Mouse (Mus musculus): Measurements from ENCODE around the gene Iqcg. TPM values are rescaled to one million over a fixed set of nuclear protein-coding genes. Genes with fewer than 3 reads are reported as not detected.
"Not testable (repeated sequence)": the region's sequence is repeated elsewhere in the genome, so short reads cannot be mapped to it uniquely, and the experiment has no call there.

Gene Iqcg
- total and polyA plus RNA-seq, 3 experiments: 3.4 to 21.8 (median 7.3) TPM

DNA sequence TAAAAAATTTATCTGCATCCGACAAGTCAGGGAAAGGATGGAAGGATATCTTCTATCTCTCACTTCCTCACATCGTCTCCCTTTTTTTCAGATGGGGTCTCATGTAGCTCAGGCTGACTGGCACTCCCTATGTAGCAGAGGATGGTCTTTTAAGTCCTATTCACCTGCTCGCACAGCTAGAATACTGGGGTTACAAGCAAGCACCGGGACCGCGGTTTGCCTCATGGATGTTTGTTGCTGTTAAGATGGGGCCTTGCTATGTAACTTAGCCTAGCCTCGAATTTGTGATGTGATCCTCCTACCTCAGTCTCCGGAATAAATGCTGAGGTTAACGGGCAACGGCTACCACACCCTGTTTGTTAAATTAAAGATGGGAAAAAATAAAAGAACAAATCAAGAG lies 363 bp downstream of the Iqcg start:
- TF ChIP-seq GABPA (IDR thresholded peaks at IDR 0.05; ENCODE audit: insufficient replicate concordance, low read depth, low read length) (no peak), CHD1 (IDR thresholded peaks at IDR 0.05; ENCODE audit: low read depth, low read length) (no peak)
- no peak for DNase-seq (ENCODE audit: extremely low read depth)
- in situ Hi-C loops (cut with MboI; ENCODE audit: low pct_ligation_motif_present, low pct_unique_long_range_greater_than_20kb, low sequenced_read_pairs): no loop called here
- H3K27me3 ChIP-seq (replicated peaks): peaks cover 6% of the 10 kb centered on the region
- peak overlapping the region; percentile 96 for H3K4me2 ChIP-seq (ENCODE audit: insufficient read depth, low read depth, poor library complexity, severe bottlenecking)
- peaks cover 25 to 36% of the 10 kb centered on the region in 2 experiments for H3K36me3 ChIP-seq (replicated peaks in 1 of 2; ENCODE audit: control insufficient read depth in 1 of 2, insufficient read depth in 1 of 2, low read length in 1 of 2)
- H3K27ac ChIP-seq (ENCODE audit: insufficient read depth, low read depth): no peak overlapping the region
- dilution Hi-C loops (cut with MboI; ENCODE audit: extremely low pct_ligation_motif_present, extremely low pct_unique_long_range_greater_than_20kb, low sequenced_read_pairs): no loop called here
- peaks cover 34% of the 10 kb centered on the region for H3K79me2 ChIP-seq (replicated peaks; ENCODE audit: control insufficient read depth, extremely low read depth, insufficient read depth, poor library complexity, severe bottlenecking)
- peaks cover 8 to 30% of the 10 kb centered on the region in 2 experiments for H3K4me1 ChIP-seq (ENCODE audit: control insufficient read depth in 1 of 2, insufficient read depth in 2 of 2)
- no peaks in the 10 kb centered on the region for H3K9me3 ChIP-seq (replicated peaks; ENCODE audit: low read length)
- peak overlapping the region; percentile 42; the same call in 1 of the 2 replicates for H3K9ac ChIP-seq (ENCODE audit: insufficient read depth, low read depth)
- H3K4me3 ChIP-seq (replicated peaks in 1 of 3; ENCODE audit: low read depth in 2 of 3, low read length in 2 of 3, poor library complexity in 1 of 3): peak overlapping the region; percentile 40 to 97 (median 46)

DNA sequence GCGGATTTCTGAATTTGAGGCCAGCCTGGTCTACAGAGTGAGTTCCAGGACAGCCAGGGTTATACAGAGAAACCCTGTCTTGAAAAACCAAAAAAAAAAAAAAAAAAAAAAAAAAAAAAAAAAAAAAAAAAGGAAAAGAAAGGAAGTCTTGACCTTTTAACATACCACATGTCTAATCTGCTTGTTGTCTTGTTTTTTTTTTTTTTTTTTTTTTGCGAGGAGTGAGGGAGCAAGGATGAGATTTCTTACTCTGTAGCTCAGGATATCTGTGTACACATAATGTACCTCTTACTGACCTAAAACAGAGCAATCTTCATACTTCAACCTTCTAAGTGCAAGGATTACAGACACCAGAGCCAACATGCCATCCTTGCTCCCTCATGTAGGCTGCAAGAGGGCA lies 1.1 kb downstream of the Iqcg start:
- H3K27me3 ChIP-seq (replicated peaks); H3K4me2 ChIP-seq (ENCODE audit: insufficient read depth, low read depth, poor library complexity, severe bottlenecking); dilution Hi-C loops (cut with MboI; ENCODE audit: extremely low pct_ligation_motif_present, extremely low pct_unique_long_range_greater_than_20kb, low sequenced_read_pairs); DNase-seq (ENCODE audit: extremely low read depth); H3K9me3 ChIP-seq (replicated peaks; ENCODE audit: low read length); H3K9ac ChIP-seq (ENCODE audit: insufficient read depth, low read depth); H3K4me3 ChIP-seq (replicated peaks in 1 of 3; ENCODE audit: low read depth in 2 of 3, low read length in 2 of 3, poor library complexity in 1 of 3); H3K27ac ChIP-seq (ENCODE audit: insufficient read depth, low read depth); in situ Hi-C loops (cut with MboI; ENCODE audit: low pct_ligation_motif_present, low pct_unique_long_range_greater_than_20kb, low sequenced_read_pairs): not testable (repeated sequence)
- Histone ChIP-seq H3K79me2 (replicated peaks; ENCODE audit: control insufficient read depth, extremely low read depth, insufficient read depth, poor library complexity, severe bottlenecking) (peaks cover 34% of the 10 kb centered on the region), H3K36me3 (replicated peaks in 1 of 2; ENCODE audit: control insufficient read depth in 1 of 2, insufficient read depth in 1 of 2, low read length in 1 of 2) (peaks cover 19 to 29% of the 10 kb centered on the region in 2 experiments), H3K4me1 (ENCODE audit: control insufficient read depth in 1 of 2, insufficient read depth in 2 of 2) (peaks cover 8 to 22% of the 10 kb centered on the region in 2 experiments)
- peak; percentile 23; the same call in 1 of the 2 replicates for TF ChIP-seq ZNF384 (IDR thresholded peaks at IDR 0.05; ENCODE audit: low read depth, low read length)

DNA sequence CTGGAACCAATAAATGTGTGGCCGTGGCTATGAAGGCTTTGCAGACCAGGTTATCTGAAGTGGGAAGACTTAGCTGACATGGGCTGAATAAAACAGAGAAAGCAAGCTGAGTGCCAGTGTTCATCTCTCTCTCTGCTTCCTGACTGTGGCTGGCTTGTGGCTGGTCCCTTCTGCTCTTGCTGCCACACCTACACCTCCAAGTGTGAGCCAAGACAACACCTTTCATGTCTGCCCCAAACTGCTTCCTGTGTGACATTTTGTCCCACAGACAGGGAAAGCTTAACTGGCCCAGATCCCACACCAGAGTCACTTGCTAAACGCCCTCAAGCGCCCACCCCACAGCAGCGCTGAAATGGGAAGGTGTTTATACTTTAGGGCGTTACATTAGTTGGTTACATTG lies 2.9 kb downstream of the Iqcg start:
- Histone ChIP-seq H3K27me3 (replicated peaks) (peaks cover 6% of the 10 kb centered on the region), H3K36me3 (replicated peaks in 1 of 2; ENCODE audit: control insufficient read depth in 1 of 2, insufficient read depth in 1 of 2, low read length in 1 of 2) (peaks cover 2 to 11% of the 10 kb centered on the region in 2 experiments), H3K79me2 (replicated peaks; ENCODE audit: control insufficient read depth, extremely low read depth, insufficient read depth, poor library complexity, severe bottlenecking) (peaks cover 16% of the 10 kb centered on the region), H3K4me2 (ENCODE audit: insufficient read depth, low read depth, poor library complexity, severe bottlenecking) (no peak overlapping the region), H3K27ac (ENCODE audit: insufficient read depth, low read depth) (no peak overlapping the region), H3K9me3 (replicated peaks; ENCODE audit: low read length) (no peaks in the 10 kb centered on the region), H3K9ac (ENCODE audit: insufficient read depth, low read depth) (no peak overlapping the region), H3K4me3 (replicated peaks in 1 of 3; ENCODE audit: low read depth in 2 of 3, low read length in 2 of 3, poor library complexity in 1 of 3) (no peak overlapping the region), H3K4me1 (ENCODE audit: control insufficient read depth in 1 of 2, insufficient read depth in 2 of 2) (peaks cover 3 to 5% of the 10 kb centered on the region in 2 experiments; a peak in 3 of 4 replicates)
- dilution Hi-C loops (cut with MboI; ENCODE audit: extremely low pct_ligation_motif_present, extremely low pct_unique_long_range_greater_than_20kb, low sequenced_read_pairs) (no loop called here), in situ Hi-C loops (cut with MboI; ENCODE audit: low pct_ligation_motif_present, low pct_unique_long_range_greater_than_20kb, low sequenced_read_pairs) (no loop called here)
- DNase-seq (ENCODE audit: extremely low read depth): no peak
- no peak for TF ChIP-seq PAX5 (IDR thresholded peaks at IDR 0.05; ENCODE audit: low read length)
- no peak for TF ChIP-seq BHLHE40 (IDR thresholded peaks at IDR 0.05; ENCODE audit: low read depth, low read length)
- TF ChIP-seq MXI1 (IDR thresholded peaks at IDR 0.05; ENCODE audit: low read depth, low read length): no peak
- no peak for TF ChIP-seq NELFE (IDR thresholded peaks at IDR 0.05; ENCODE audit: low read depth, low read length)
- no peak for TF ChIP-seq ELF1 (IDR thresholded peaks at IDR 0.05; ENCODE audit: low read depth, low read length)
- no peak for TF ChIP-seq MAZ (IDR thresholded peaks at IDR 0.05; ENCODE audit: low read depth, low read length)
